Mouse (Mus musculus) lung, embryonic 15.5 days (tissue): ENCODE measurements around the gene Pakap. TPM values are rescaled to one million over a fixed set of nuclear protein-coding genes. Genes with fewer than 3 reads are reported as not detected.

Source experiments
- ATAC-seq: fragments of 200-750 bp; cut with Nextera tagmentation; 2 replicates; pipeline ENCODE4 v1.8.0; 2017; ENCODE audit warnings: moderate number of reproducible peaks, borderline replicate concordance; ENCODE audit not compliant: low FRiP score, low TSS enrichment; ENCODE audit errors: extremely low read depth
- H3K27ac ChIP-seq: fragments of 300-500 bp; sonication (generic); 2 replicates; pipeline ENCODE4 v1.5.1; 2015; ENCODE audit warnings: moderate library complexity, mild to moderate bottlenecking, inconsistent platforms
- H3K27me3 ChIP-seq: fragments of 300-500 bp; sonication (generic); 2 replicates; pipeline ENCODE4 v1.6.1; 2015; ENCODE audit warnings: inconsistent platforms
- H3K36me3 ChIP-seq: fragments of 300-500 bp; sonication (generic); 2 replicates; pipeline ENCODE4 v1.6.1; 2015; ENCODE audit warnings: inconsistent platforms
- H3K4me1 ChIP-seq: fragments of 300-500 bp; sonication (generic); 2 replicates; pipeline ENCODE4 v1.6.1; 2015; ENCODE audit warnings: inconsistent platforms
- H3K4me2 ChIP-seq: fragments of 300-500 bp; sonication (generic); 2 replicates; pipeline ENCODE4 v1.6.1; 2015; ENCODE audit warnings: inconsistent platforms, mild to moderate bottlenecking, moderate library complexity
- H3K4me3 ChIP-seq: fragments of 300-500 bp; sonication (generic); 2 replicates; pipeline ENCODE4 v1.5.1; 2015; ENCODE audit warnings: mild to moderate bottlenecking, inconsistent platforms
- H3K9ac ChIP-seq: fragments of 300-500 bp; sonication (generic); 2 replicates; pipeline ENCODE4 v1.6.1; 2015; ENCODE audit warnings: inconsistent platforms
- H3K9me3 ChIP-seq: fragments of 300-500 bp; sonication (generic); 2 replicates; pipeline ENCODE4 v1.6.1; 2016; ENCODE audit warnings: inconsistent platforms
- WGBS: fragments of 180-500 bp; shearing (Covaris S2); methylation state at CpG from one replicate; pipeline ENCODE4 v1.1.7; 2015; 5-methylcytosine and 5-hydroxymethylcytosine counted together
- polyA plus RNA-seq: library from polyadenylated mRNA; unstranded; fragments of >200 nt; fragmentation: Nextera tagmentation; extraction: Ambion mirVana; gene quantifications from 2 replicates; pipeline ENCODE4 v1.2.1, GENCODE M21; 2015

Gene Pakap
- polyA plus RNA-seq, 1 experiment from 2014 or later = 47.7 TPM

DNA sequence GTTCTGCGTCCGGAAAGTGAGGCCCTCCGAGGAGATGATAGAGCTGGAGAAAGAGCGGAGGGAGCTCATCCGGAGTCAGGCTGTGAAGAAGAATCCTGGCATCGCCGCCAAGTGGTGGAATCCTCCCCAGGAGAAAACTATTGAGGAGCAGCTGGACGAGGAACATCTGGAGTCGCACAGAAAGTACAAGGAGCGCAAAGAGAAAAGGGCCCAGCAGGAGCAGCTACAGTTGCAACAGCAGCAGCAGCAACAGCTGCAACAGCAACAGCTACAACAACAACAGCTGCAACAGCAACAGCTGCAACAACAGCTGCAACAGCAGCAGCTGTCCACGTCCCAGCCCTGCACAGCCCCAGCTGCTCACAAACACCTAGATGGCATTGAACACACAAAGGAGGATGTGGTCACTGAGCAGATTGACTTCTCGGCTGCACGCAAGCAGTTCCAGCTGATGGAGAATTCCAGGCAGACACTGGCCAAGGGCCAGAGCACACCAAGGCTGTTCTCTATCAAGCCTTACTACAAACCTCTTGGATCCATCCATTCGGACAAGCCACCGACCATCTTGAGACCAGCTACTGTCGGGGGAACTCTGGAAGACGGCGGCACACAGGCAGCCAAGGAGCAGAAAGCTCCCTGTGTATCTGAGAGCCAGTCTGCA lies 287.4 kb downstream of the Pakap start:
- 58% methylated on average over 18 of the region's 18 CpGs for WGBS
- ATAC-seq = peak; percentile 79; the same call in 1 of the 2 replicates
- H3K4me1 ChIP-seq = peaks cover 32% of the 10 kb centered on the region
- no peak overlapping the region for H3K9ac ChIP-seq
- no peaks in the 10 kb centered on the region for H3K27me3 ChIP-seq
- no peak overlapping the region for H3K4me3 ChIP-seq
- no peaks in the 10 kb centered on the region; the same call in 1 of the 2 replicates for H3K9me3 ChIP-seq
- H3K4me2 ChIP-seq = no peak overlapping the region
- H3K27ac ChIP-seq = peak overlapping the region; percentile 38; the same call in 1 of the 2 replicates
- peaks cover 47% of the 10 kb centered on the region for H3K36me3 ChIP-seq

DNA sequence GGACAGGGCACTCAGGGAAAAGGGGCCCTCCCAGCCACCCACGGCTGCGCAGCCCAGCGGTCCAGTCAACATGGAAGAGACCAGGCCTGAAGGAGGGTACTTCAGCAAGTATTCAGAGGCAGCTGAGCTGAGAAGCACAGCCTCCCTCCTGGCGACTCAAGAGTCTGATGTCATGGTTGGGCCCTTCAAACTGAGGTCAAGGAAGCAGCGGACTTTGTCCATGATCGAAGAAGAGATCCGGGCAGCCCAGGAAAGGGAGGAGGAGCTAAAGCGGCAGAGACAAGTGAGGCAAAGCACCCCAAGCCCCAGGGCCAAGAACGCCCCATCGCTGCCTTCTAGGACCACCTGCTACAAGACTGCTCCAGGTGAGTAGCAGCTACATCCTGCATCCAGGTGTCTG lies 288.7 kb downstream of the Pakap start:
- WGBS = 88% methylated on average over 10 of the region's 10 CpGs

DNA sequence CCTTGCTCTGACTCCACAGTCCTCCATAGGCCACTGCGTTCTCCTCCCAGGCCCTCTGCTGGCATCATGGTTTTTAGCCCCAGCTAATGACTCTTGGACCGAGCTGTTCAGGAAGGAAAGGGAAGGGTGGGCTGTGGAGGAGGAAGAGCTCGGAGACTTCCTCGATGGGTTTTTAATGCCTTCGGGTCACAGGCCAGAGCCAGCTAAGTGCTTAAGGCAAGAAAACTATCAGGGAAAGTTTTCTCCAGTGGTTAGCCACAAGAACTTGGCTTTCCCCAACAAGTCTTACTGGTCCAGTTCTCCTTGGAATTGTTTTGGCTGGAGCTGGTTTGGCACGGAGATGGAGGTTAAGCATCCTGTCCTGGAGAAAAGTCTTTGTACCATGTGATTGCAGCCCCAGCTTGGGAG lies 292.2 kb downstream of the Pakap start:
- Histone ChIP-seq H3K4me2 (no peak overlapping the region), H3K9ac (no peak overlapping the region), H3K9me3 (no peaks in the 10 kb centered on the region; the same call in 1 of the 2 replicates), H3K27me3 (no peaks in the 10 kb centered on the region), H3K27ac (no peak overlapping the region), H3K4me3 (no peak overlapping the region), H3K4me1 (peaks cover 31% of the 10 kb centered on the region), H3K36me3 (peaks cover 42% of the 10 kb centered on the region)
- 67% methylated on average over 6 of the region's 6 CpGs for WGBS
- ATAC-seq = no peak

More for the DNA sequence above, 288.7 kb downstream of the Pakap start:
- H3K4me2 ChIP-seq = no peak overlapping the region
- H3K27me3 ChIP-seq = no peaks in the 10 kb centered on the region
- no peak for ATAC-seq
- H3K9ac ChIP-seq = no peak overlapping the region
- peaks cover 51% of the 10 kb centered on the region for H3K36me3 ChIP-seq
- no peak overlapping the region for H3K4me3 ChIP-seq
- no peak overlapping the region for H3K27ac ChIP-seq
- peaks cover 38% of the 10 kb centered on the region for H3K4me1 ChIP-seq
- no peaks in the 10 kb centered on the region; the same call in 1 of the 2 replicates for H3K9me3 ChIP-seq

DNA sequence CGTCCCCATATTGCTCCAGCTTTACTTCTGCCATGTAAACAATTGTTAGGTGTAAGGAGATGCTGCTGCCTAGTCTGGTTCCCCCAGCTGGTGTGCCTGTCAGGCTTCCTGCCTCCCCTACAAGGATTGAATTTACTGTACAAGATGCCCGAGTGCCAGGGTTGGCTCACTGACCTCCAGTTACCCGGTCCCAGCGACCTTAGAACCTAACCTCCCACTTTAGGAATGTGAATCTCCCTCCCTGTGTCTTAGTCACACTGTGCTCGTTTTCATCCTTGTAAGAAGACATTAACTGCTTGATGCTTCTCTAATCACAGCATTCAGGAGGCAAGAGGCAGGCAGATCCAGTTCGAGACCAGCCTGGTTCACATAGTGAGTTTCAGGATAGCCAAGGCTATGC lies 293.2 kb downstream of the Pakap start:
- Histone ChIP-seq H3K9me3 (no peaks in the 10 kb centered on the region; the same call in 1 of the 2 replicates), H3K4me1 (peaks cover 36% of the 10 kb centered on the region), H3K36me3 (peaks cover 32% of the 10 kb centered on the region), H3K4me3 (no peak overlapping the region), H3K27me3 (no peaks in the 10 kb centered on the region), H3K27ac (no peak overlapping the region), H3K9ac (no peak overlapping the region), H3K4me2 (no peak overlapping the region)
- 54% methylated on average over 6 of the region's 6 CpGs for WGBS
- no peak for ATAC-seq

DNA sequence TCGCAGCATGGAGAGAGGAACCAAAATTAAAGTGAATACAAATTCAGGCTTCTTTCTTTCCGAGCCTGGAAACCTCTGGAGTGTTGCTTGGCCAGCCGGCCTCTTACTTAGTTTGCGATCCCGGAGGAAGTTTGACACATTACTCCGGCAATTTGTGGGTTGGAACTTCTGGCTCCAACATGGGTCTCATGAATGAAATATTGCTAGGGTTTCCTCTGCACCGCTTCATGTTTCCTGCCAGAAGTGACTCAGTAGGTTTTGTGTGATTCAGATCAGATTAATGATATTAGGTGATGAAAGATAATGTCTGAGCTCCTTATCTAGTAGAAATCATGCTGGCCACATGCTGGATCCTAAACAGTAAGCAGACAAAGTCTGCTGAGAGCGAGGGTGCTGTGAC lies 293.9 kb downstream of the Pakap start:
- Histone ChIP-seq H3K4me3 (no peak overlapping the region), H3K9ac (no peak overlapping the region), H3K36me3 (peaks cover 25% of the 10 kb centered on the region), H3K27ac (peak overlapping the region; percentile 52; the same call in 1 of the 2 replicates), H3K27me3 (no peaks in the 10 kb centered on the region), H3K9me3 (no peaks in the 10 kb centered on the region), H3K4me1 (peaks cover 43% of the 10 kb centered on the region), H3K4me2 (no peak overlapping the region)
- WGBS = 37% methylated on average over 8 of the region's 8 CpGs
- no peak for ATAC-seq

DNA sequence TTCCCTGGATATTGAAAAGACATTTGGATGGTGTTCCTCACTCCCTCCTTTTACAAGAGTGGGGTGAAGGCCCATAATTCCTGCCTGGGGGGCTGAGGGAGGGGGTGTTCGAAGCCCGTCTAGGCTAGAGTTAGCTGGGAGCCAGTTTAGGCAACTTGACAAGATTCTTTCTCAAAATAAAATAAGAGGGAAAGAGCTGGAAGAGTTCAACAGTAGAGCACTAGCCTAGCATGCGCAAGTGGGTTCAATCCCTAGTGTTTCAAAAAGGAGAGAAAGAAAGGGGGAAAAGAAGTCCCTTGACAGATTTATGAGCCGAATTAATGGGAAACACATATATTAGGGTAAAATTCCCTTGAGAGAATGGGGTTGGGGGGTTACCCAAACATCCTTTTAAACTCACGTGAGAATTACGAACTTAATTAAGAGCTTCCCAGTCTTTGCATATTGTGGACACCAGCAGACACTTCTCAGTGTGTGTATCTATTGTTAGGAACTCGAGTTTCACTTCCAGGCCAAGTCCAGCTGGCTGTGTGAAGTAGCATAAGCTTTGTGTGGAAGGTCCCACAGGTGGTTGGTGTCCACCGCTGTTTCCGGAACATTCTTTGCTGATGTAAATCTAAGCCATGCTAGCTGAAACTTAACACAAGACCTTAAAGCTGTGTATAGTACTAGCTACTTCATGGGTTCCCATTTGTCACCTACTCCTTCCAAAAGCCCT lies 294.4 kb downstream of the Pakap start:
- no peak overlapping the region for H3K4me2 ChIP-seq
- no peak; the same call in 1 of the 2 replicates for ATAC-seq

DNA sequence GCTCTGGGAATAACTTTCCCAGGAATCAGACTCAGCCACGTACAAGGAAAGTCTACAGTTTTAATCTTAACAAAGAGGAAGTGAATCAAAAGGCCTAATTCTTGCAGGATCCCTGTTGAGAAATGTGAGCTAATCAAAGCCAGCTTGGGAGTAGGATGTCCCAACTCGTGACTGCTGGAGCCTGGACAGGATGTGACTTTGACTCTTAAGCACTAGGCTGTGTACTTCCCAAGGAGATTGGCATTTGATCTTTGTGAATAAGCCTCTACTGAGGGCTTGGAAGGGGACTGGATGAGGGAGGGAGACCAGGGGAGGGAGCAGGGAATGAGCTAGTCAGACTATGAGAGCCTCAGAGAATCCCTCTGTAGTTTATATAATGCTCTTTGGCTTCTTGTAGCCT lies 298.1 kb downstream of the Pakap start:
- WGBS = 15% methylated on average over 2 of the region's 2 CpGs
- 0 out of 2 replicates have a peak, but pooled peaks have one; percentile 55 for ATAC-seq
- Histone ChIP-seq H3K4me3 (no peak overlapping the region), H3K4me1 (peaks cover 33% of the 10 kb centered on the region), H3K9ac (no peak overlapping the region), H3K27ac (no peak overlapping the region), H3K4me2 (no peak overlapping the region), H3K27me3 (no peaks in the 10 kb centered on the region), H3K36me3 (peaks cover 4% of the 10 kb centered on the region; the same call in 1 of the 2 replicates), H3K9me3 (no peaks in the 10 kb centered on the region)

More for the DNA sequence above, 294.4 kb downstream of the Pakap start:
- no peak overlapping the region for H3K4me3 ChIP-seq
- peaks cover 48% of the 10 kb centered on the region for H3K4me1 ChIP-seq
- H3K9me3 ChIP-seq = no peaks in the 10 kb centered on the region
- H3K36me3 ChIP-seq = peaks cover 19% of the 10 kb centered on the region
- H3K9ac ChIP-seq = no peak overlapping the region
- H3K27ac ChIP-seq = peak overlapping the region; percentile 52; the same call in 1 of the 2 replicates
- WGBS = 67% methylated on average over 9 of the region's 9 CpGs
- H3K27me3 ChIP-seq = no peaks in the 10 kb centered on the region

DNA sequence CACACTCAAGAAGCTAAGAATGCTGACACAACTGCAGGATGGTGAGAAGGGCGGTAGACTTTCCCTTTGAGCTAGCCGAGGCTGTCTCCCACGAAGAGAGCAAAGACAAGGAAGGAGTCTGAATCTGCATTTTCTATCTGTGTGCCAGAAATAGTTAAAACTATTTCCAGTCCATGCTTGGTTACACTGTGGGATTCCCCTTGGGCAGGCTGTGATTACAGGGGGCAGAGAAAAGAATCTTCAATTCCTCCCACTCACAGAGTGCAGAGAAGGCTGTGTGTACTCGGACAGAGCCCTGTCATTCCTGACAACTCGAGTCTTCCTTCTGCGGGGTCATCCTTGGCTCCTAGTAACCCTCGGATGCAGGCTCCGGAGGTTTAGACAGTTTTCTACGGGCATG lies 299.0 kb downstream of the Pakap start:
- 43% methylated on average over 9 of the region's 9 CpGs for WGBS
- 0 out of 2 replicates have a peak overlapping the region, but pooled peaks have one; percentile 0 for H3K27ac ChIP-seq
- H3K4me3 ChIP-seq = no peak overlapping the region
- no peak; the same call in 1 of the 2 replicates for ATAC-seq
- H3K27me3 ChIP-seq = no peaks in the 10 kb centered on the region
- H3K4me2 ChIP-seq = no peak overlapping the region
- H3K9me3 ChIP-seq = no peaks in the 10 kb centered on the region
- H3K9ac ChIP-seq = no peak overlapping the region
- H3K36me3 ChIP-seq = peaks cover 4% of the 10 kb centered on the region; the same call in 1 of the 2 replicates
- H3K4me1 ChIP-seq = peaks cover 26% of the 10 kb centered on the region

DNA sequence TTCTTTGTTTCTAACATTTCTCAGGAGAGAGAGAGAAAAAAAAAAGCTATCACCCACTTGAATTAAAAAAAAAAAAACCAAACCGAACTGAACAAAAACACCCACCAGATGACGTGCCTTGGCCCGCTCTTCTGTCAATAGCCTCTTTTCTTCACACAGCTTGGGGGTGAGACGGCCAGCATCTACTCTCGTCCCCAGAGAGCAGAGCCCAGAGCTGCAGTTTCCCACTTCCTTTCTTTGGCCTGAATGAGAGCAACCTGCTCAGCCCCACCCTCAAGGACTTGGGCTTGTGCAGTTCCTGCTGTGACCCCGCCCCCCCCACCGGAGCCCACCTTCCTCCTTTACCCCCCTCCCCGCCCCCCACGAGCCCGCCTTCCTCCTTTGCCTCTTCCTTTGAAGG lies 299.5 kb downstream of the Pakap start:
- H3K4me1 ChIP-seq = peaks cover 23% of the 10 kb centered on the region
- no peak overlapping the region for H3K4me3 ChIP-seq
- 0 out of 2 replicates have a peak overlapping the region, but pooled peaks have one; percentile 0 for H3K27ac ChIP-seq
- H3K9ac ChIP-seq = no peak overlapping the region
- no peaks in the 10 kb centered on the region for H3K27me3 ChIP-seq
- H3K36me3 ChIP-seq = peaks cover 4% of the 10 kb centered on the region; the same call in 1 of the 2 replicates
- no peak overlapping the region for H3K4me2 ChIP-seq
- 43% methylated on average over 10 of the region's 10 CpGs for WGBS
- peak; percentile 52; the same call in 1 of the 2 replicates for ATAC-seq
- no peaks in the 10 kb centered on the region for H3K9me3 ChIP-seq

DNA sequence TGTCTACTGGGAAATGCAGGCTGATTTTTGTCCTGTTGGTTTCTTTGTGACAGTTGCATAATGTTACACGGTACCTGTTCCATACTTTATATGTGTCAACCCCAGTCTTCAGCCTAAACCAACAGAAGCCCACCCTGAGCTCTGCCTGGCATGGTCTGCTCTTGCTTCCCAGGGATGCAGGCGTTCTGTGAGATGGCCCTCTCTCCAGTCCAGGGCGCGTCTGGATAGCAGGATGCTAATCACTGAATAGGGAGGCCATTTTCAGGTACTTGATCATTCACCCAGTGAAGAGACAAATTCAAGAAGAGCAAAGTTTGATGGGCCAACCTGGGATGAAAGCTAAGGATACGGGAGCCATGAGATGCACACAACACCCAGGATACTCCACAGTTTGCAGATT lies 311.2 kb downstream of the Pakap start:
- H3K36me3 ChIP-seq = no peaks in the 10 kb centered on the region
- H3K4me1 ChIP-seq = peaks cover 17% of the 10 kb centered on the region
- no peak for ATAC-seq
- no peak overlapping the region for H3K9ac ChIP-seq
- H3K4me3 ChIP-seq = no peak overlapping the region
- H3K27me3 ChIP-seq = no peaks in the 10 kb centered on the region
- H3K27ac ChIP-seq = no peak overlapping the region
- no peaks in the 10 kb centered on the region for H3K9me3 ChIP-seq
- 91% methylated on average over 5 of the region's 5 CpGs for WGBS
- no peak overlapping the region for H3K4me2 ChIP-seq

DNA sequence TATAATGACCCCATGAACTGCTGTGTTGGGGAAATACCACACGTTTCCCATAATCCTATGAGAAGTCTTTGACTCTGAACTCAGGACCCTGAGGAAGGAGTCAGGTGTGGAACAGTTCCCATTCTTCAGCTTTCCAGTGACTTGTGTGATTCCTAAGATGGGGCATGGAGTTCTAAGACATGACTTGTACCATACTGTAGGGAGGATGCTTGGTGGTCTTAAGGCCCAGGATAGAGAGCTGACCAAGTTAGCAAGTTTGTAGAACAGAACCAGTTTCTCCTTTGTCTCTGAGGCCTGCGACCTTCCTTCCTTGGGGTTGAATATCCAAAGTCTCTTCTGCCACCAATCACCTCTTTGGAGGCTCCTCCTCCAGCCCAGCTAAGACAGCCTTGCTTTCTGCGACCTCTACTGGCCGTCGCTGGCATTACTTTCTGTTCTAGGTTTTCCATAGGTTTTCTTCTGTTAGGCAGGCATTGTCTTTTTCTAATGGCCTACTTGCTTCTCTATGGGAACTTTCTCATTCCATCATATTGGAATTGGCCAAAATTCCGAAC lies 311.9 kb downstream of the Pakap start:
- peaks cover 23% of the 10 kb centered on the region for H3K4me1 ChIP-seq
- no peak overlapping the region for H3K4me2 ChIP-seq
- H3K36me3 ChIP-seq = no peaks in the 10 kb centered on the region
- H3K27ac ChIP-seq = no peak overlapping the region
- H3K27me3 ChIP-seq = no peaks in the 10 kb centered on the region
- H3K9ac ChIP-seq = no peak overlapping the region
- WGBS = 13% methylated on average over 6 of the region's 6 CpGs
- no peak for ATAC-seq
- H3K4me3 ChIP-seq = no peak overlapping the region
- H3K9me3 ChIP-seq = no peaks in the 10 kb centered on the region
